Mouse (Mus musculus): ENCODE results near the gene Tnnt2. TPM values are rescaled to one million over a fixed set of nuclear protein-coding genes. Genes with fewer than 3 reads are reported as not detected.

Tnnt2 gene
- polyA plus RNA-seq, 1 experiment from 2014 or later: 2.1 TPM

- H3K4me1 ChIP-seq (ENCODE audit: control insufficient read depth, insufficient read depth, low read length): no peaks in the 10 kb centered on the region
- no peaks in the 10 kb centered on the region for H3K9me3 ChIP-seq (ENCODE audit: control insufficient read depth, low read length)
- H3K4me2 ChIP-seq (ENCODE audit: low read depth, low read length): no peak overlapping the region
- no peak for ATAC-seq (ENCODE audit: low read depth)
- no peak overlapping the region for H3K4me3 ChIP-seq (ENCODE audit: low read depth, low read length)
- H3K27me3 ChIP-seq (ENCODE audit: control insufficient read depth, insufficient read depth, low read length): no peaks in the 10 kb centered on the region
- no peak overlapping the region for H3K9ac ChIP-seq (replicated peaks; ENCODE audit: low read depth, low read length)
- 78% methylated on average over 7 of the region's 7 CpGs for WGBS
- no peak overlapping the region for H3K27ac ChIP-seq (ENCODE audit: low read depth, low read length)
- no peaks in the 10 kb centered on the region for H3K36me3 ChIP-seq (ENCODE audit: control insufficient read depth, insufficient read depth, low read length)
These were observed 63.9 kb downstream of the Tnnt2 start for GRCm38 (mm10) chr1:135899991-135900515.

Other genes starting within 250 kb of the Tnnt2 start
- gene Nav1, start 229.1 kb upstream of the Tnnt2 start, polyA plus RNA-seq (2014; fragmentation: Nextera tagmentation; extraction: Ambion mirVana): 61.2 and 64.9 TPM in 2 replicates
- gene Csrp1, start 116.3 kb upstream of the Tnnt2 start, polyA plus RNA-seq (2014; fragmentation: Nextera tagmentation; extraction: Ambion mirVana): 11.7 and 17.9 TPM in 2 replicates
- 38.4 and 40.2 TPM in 2 replicates for gene Phlda3, start 70.2 kb upstream of the Tnnt2 start, polyA plus RNA-seq (2014; fragmentation: Nextera tagmentation; extraction: Ambion mirVana)
- gene Tnni1, start 56.9 kb upstream of the Tnnt2 start, polyA plus RNA-seq (2014; fragmentation: Nextera tagmentation; extraction: Ambion mirVana): 3.2 and 3.4 TPM in 2 replicates
- gene Lad1, start 17.8 kb upstream of the Tnnt2 start, polyA plus RNA-seq (2014; fragmentation: Nextera tagmentation; extraction: Ambion mirVana): 0.35 and 0.66 TPM in 2 replicates
- not detected in 2 replicates for gene Pkp1, start 82.9 kb downstream of the Tnnt2 start, polyA plus RNA-seq (2014; fragmentation: Nextera tagmentation; extraction: Ambion mirVana)
- gene Igfn1, start 170.0 kb downstream of the Tnnt2 start, polyA plus RNA-seq (2014; fragmentation: Nextera tagmentation; extraction: Ambion mirVana): 0.08 TPM in 1 of 2 replicates, not detected in the other
- gene Tmem9, start 171.8 kb downstream of the Tnnt2 start, polyA plus RNA-seq (2014; fragmentation: Nextera tagmentation; extraction: Ambion mirVana): 69.9 and 115 TPM in 2 replicates
- gene Ascl5, start 214.4 kb downstream of the Tnnt2 start, polyA plus RNA-seq (2014; fragmentation: Nextera tagmentation; extraction: Ambion mirVana): not detected in 2 replicates
- gene Cacna1s, start 216.4 kb downstream of the Tnnt2 start, polyA plus RNA-seq (2014; fragmentation: Nextera tagmentation; extraction: Ambion mirVana): 0.20 TPM in 1 of 2 replicates, not detected in the other

Data from neural tube, embryonic 14.5 days (tissue).